Mouse (Mus musculus) ES-E14 (cell line): ENCODE data around the gene Psmd7.

Experiments used
- CHD2 ChIP-seq: IDR thresholded peaks from 2 replicates; pipeline ENCODE4 v1.6.1; 2014; ENCODE audit warnings: mild to moderate bottlenecking, low read depth, low read length, inconsistent platforms
- HCFC1 ChIP-seq: IDR thresholded peaks from 2 replicates; pipeline ENCODE4 v1.6.1; 2012; ENCODE audit warnings: low read length, inconsistent platforms, borderline replicate concordance; ENCODE audit not compliant: insufficient read depth
- ZC3H11A ChIP-seq: IDR thresholded peaks from 2 replicates; pipeline ENCODE4 v1.6.1; 2012; ENCODE audit warnings: low read depth, mild to moderate bottlenecking, inconsistent platforms, low read length, borderline replicate concordance
- ZNF384 ChIP-seq: IDR thresholded peaks from 2 replicates; pipeline ENCODE4 v1.6.1; 2012; ENCODE audit warnings: low read depth, low read length, inconsistent platforms

- TF ChIP-seq CHD2 (no peak), HCFC1 (no peak), ZNF384 (no peak), ZC3H11A (no peak)
Observed at GRCm38 (mm10) chr8:107628501-107629149, 40.4 kb upstream of the Psmd7 start.
